Mouse (Mus musculus) kidney, postnatal 0 days (tissue): ENCODE measurements around the gene Myod1. TPM values are rescaled to one million over a fixed set of nuclear protein-coding genes. Genes with fewer than 3 reads are reported as not detected.

Experiments used
- ATAC-seq: fragments of 200-750 bp; cut with Nextera tagmentation; replicated peaks from 2 replicates; pipeline ENCODE4 v1.8.0; 2017; ENCODE audit warnings: low read depth, moderate number of reproducible peaks, moderate TSS enrichment, moderate library complexity; ENCODE audit not compliant: low FRiP score
- DNase-seq: peaks from one replicate; pipeline ENCODE4 v3.0.0-alpha.2; 2016; ENCODE audit warnings: low spot score
- H3K27ac ChIP-seq: fragments of 300-500 bp; sonication (generic); 2 replicates; pipeline ENCODE4 v1.5.1; 2014; ENCODE audit warnings: mild to moderate bottlenecking
- H3K27me3 ChIP-seq: fragments of 300-500 bp; sonication (generic); 2 replicates; pipeline ENCODE4 v1.6.1; 2014; ENCODE audit warnings: low read length, mixed read lengths; ENCODE audit not compliant: insufficient read depth
- H3K36me3 ChIP-seq: fragments of 300-500 bp; sonication (generic); 2 replicates; pipeline ENCODE4 v1.6.1; 2014; ENCODE audit warnings: low read length, mixed read lengths; ENCODE audit not compliant: insufficient read depth
- H3K4me1 ChIP-seq: fragments of 300-500 bp; sonication (generic); replicated peaks from 2 replicates; pipeline ENCODE4 v1.6.1; 2014; ENCODE audit warnings: antibody characterized with exemption, low read length, mixed read lengths; ENCODE audit not compliant: insufficient read depth
- H3K4me2 ChIP-seq: fragments of 300-500 bp; sonication (generic); 2 replicates; pipeline ENCODE4 v1.6.1; 2014; ENCODE audit warnings: mild to moderate bottlenecking, low read length, moderate library complexity, mixed read lengths
- H3K4me3 ChIP-seq: fragments of 300-500 bp; sonication (generic); replicated peaks from 2 replicates; pipeline ENCODE4 v1.5.1; 2014; ENCODE audit warnings: low read depth, low read length
- H3K9ac ChIP-seq: fragments of 300-500 bp; sonication (generic); 2 replicates; pipeline ENCODE4 v1.6.1; 2014; ENCODE audit warnings: low read depth, low read length
- H3K9me3 ChIP-seq: fragments of 300-500 bp; sonication (generic); replicated peaks from 2 replicates; pipeline ENCODE4 v1.6.1; 2016; ENCODE audit warnings: low read length, inconsistent platforms, mixed read lengths
- CTCF ChIP-seq: IDR thresholded peaks from 2 replicates; pipeline ENCODE4 v1.5.1; 2016; ENCODE audit warnings: antibody characterized with exemption, low read depth, mild to moderate bottlenecking, moderate library complexity
- WGBS: fragments of 180-500 bp; shearing (Covaris S2); extraction: QIAGEN DNeasy Blood & Tissue Kit; methylation state at CpG from one replicate; pipeline ENCODE4 v1.1.7; 2014; 5-methylcytosine and 5-hydroxymethylcytosine counted together
- polyA plus RNA-seq: library from polyadenylated mRNA; unstranded; fragments of >200 nt; fragmentation: Nextera tagmentation; extraction: Ambion mirVana; gene quantifications from 2 replicates; pipeline ENCODE4 v1.2.1, GENCODE M21; 2015

The Myod1 gene
- polyA plus RNA-seq, 1 experiment from 2014 or later, result not detected

DNA sequence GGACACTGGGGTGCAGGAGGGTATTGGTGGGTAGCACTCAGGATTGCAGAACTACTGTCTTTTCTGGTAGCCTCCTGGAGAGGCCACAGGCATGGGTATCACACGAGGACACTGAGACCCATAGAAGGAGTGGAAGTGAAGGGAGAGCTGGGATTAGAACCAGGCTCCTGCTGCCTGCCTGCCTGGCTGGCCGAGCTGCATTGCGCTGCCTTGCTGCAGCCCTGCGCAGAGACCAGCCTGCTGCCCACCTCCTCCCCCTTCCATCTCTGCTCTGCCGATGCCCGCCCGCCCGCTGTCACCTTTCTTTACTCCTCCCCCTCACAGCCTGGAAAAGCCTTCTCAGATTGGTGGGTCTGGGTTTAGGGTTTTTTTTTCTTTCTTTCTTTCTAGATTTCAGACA lies 24.1 kb downstream of the Myod1 start:
- H3K9ac ChIP-seq, result no peak overlapping the region
- no peak for ATAC-seq
- no peak overlapping the region for H3K4me3 ChIP-seq
- H3K4me2 ChIP-seq, result no peak overlapping the region
- H3K27ac ChIP-seq, result no peak overlapping the region
- no peaks in the 10 kb centered on the region for H3K9me3 ChIP-seq
- 28% methylated on average over 8 of the region's 8 CpGs for WGBS
- TF ChIP-seq CTCF, result no peak
- peaks cover 27% of the 10 kb centered on the region for H3K27me3 ChIP-seq
- H3K4me1 ChIP-seq, result peaks cover 10% of the 10 kb centered on the region
- H3K36me3 ChIP-seq, result no peaks in the 10 kb centered on the region
- no peak for DNase-seq

- Histone ChIP-seq H3K27ac (no peak overlapping the region), H3K4me3 (no peak overlapping the region), H3K4me1 (0 out of 2 replicates have a peak, but pooled peaks cover under 1% of the 10 kb centered on the region), H3K9ac (no peak overlapping the region), H3K4me2 (no peak overlapping the region), H3K27me3 (peaks cover 26% of the 10 kb centered on the region), H3K9me3 (no peaks in the 10 kb centered on the region), H3K36me3 (no peaks in the 10 kb centered on the region)
- no peak for DNase-seq
- 64% methylated on average over 3 of the region's 3 CpGs for WGBS
- no peak for TF ChIP-seq CTCF
- ATAC-seq, result no peak
These were observed 25.3 kb downstream of the Myod1 start for GRCm38 (mm10) chr7:46401371-46402180.

DNA sequence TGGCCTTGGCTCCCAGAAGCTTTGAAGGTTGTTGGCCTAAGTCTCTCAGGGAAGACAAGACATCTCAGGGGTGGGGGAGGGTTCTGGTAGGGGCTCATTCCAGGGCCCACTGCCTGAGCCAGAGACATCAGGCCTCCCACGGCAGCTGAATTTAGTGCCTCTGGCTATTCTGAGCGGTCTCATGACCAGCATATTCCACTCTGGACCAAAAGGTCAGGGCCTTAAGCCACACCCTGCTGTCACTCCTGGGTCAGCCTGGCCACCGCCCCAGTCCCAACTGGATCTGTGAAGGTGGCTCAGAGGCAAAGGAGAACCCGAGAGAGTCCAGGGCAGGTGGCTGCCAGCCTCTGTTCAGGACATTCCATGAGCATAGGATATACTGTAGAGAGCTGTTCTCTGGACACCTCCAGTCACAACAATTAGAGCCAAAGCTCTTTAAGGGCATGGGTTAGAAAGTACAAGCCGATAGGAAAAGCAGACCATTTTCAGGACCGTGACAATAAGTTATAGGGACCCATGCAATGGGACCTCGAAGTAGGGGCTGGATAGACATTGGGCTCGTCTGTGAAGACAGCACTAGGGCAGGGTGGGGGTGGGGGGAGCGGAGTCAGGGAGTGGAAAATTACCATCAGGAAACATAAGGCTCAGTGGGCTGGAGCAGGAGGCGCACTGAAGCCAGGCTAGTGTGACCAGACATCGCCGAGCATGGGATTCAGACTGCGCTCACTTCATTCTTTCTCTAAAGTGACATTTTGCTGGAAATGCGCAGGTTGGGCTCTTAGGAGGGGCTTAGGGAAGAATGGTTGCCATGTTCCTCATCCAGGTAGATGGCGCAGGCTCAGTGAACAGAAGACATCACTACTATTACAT lies 27.6 kb downstream of the Myod1 start:
- peaks cover 5% of the 10 kb centered on the region; the same call in 1 of the 2 replicates for H3K27me3 ChIP-seq
- no peak overlapping the region for H3K4me2 ChIP-seq
- no peak for ATAC-seq
- H3K4me1 ChIP-seq, result no peaks in the 10 kb centered on the region
- 65% methylated on average over 15 of the region's 15 CpGs for WGBS
- no peak overlapping the region for H3K9ac ChIP-seq
- H3K27ac ChIP-seq, result no peak overlapping the region
- no peak for TF ChIP-seq CTCF
- DNase-seq, result no peak
- H3K4me3 ChIP-seq, result no peak overlapping the region
- H3K9me3 ChIP-seq, result no peaks in the 10 kb centered on the region
- H3K36me3 ChIP-seq, result no peaks in the 10 kb centered on the region

DNA sequence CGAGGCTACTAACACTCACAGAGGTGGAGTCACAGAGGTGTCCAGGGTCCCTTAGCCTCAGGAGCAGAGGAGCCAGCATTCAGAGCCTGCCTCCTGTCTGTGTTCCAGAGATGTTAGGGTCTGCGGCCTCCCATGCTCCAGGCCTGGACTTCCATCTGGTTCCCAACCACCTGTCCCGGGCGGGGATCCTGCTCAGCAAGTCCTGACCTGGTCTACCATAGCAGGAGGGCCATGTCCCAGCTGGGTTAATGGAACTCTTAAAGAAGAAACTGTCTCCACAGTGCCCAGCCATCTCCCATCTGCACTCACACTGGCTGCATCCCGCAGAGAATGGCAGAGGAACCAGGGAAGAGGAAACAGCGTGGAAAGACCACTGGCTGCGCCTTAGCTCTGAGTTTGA lies 28.5 kb downstream of the Myod1 start:
- no peak overlapping the region for H3K4me3 ChIP-seq
- WGBS, result 83% methylated on average over 7 of the region's 7 CpGs
- no peak for TF ChIP-seq CTCF
- H3K27ac ChIP-seq, result no peak overlapping the region
- DNase-seq (no peak), ATAC-seq (no peak)
- no peaks in the 10 kb centered on the region for H3K9me3 ChIP-seq
- H3K4me1 ChIP-seq, result no peaks in the 10 kb centered on the region
- no peak overlapping the region for H3K9ac ChIP-seq
- no peak overlapping the region for H3K4me2 ChIP-seq
- no peaks in the 10 kb centered on the region for H3K36me3 ChIP-seq
- H3K27me3 ChIP-seq, result no peaks in the 10 kb centered on the region

DNA sequence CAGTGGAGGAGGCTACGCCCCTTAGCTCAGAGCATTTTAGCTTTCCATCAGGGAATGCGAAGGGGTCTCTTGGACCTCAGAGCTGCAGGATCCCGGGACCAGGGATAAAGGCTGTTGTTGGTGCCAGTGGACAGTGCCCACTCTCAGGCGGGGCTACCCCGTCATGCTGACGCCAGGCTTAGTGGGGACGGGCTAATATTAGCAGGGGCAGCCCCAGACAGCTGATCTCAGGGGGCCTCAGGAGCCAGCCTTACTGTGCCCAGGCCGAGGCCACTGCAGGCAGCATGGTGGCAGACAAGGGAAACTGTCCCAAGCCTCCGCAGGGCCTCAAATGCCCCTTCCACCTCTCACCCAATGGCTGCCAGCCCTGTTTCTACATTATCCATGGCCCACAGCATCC lies 32.3 kb downstream of the Myod1 start:
- H3K9me3 ChIP-seq, result no peaks in the 10 kb centered on the region
- DNase-seq (no peak), ATAC-seq (no peak)
- H3K27me3 ChIP-seq, result no peaks in the 10 kb centered on the region
- 73% methylated on average over 9 of the region's 9 CpGs for WGBS
- H3K4me1 ChIP-seq, result no peaks in the 10 kb centered on the region
- H3K9ac ChIP-seq, result no peak overlapping the region
- no peak overlapping the region for H3K4me3 ChIP-seq
- H3K36me3 ChIP-seq, result no peaks in the 10 kb centered on the region
- no peak overlapping the region for H3K27ac ChIP-seq
- TF ChIP-seq CTCF, result no peak
- H3K4me2 ChIP-seq, result no peak overlapping the region

GRCm38 (mm10) chr7:46409204-46409789 lies 33.0 kb downstream of the Myod1 start:
- no peaks in the 10 kb centered on the region for H3K36me3 ChIP-seq
- H3K27ac ChIP-seq, result no peak overlapping the region
- 19% methylated on average over 12 of the region's 12 CpGs for WGBS
- ATAC-seq (peak; percentile 53), DNase-seq (peak; percentile 39)
- no peak overlapping the region for H3K9ac ChIP-seq
- no peaks in the 10 kb centered on the region for H3K9me3 ChIP-seq
- H3K4me2 ChIP-seq, result no peak overlapping the region
- no peaks in the 10 kb centered on the region for H3K27me3 ChIP-seq
- TF ChIP-seq CTCF, result no peak
- H3K4me3 ChIP-seq, result no peak overlapping the region
- H3K4me1 ChIP-seq, result no peaks in the 10 kb centered on the region
